Mouse (Mus musculus) ES-E14 (cell line): Measurements from ENCODE around the gene Sox2.

ENCODE experiments used
- HCFC1 ChIP-seq: IDR thresholded peaks from 2 replicates; pipeline ENCODE4 v1.6.1; 2012; ENCODE audit warnings: low read length, inconsistent platforms, borderline replicate concordance; ENCODE audit not compliant: insufficient read depth
- ZC3H11A ChIP-seq: IDR thresholded peaks from 2 replicates; pipeline ENCODE4 v1.6.1; 2012; ENCODE audit warnings: low read depth, mild to moderate bottlenecking, inconsistent platforms, low read length, borderline replicate concordance
- ZNF384 ChIP-seq: IDR thresholded peaks from 2 replicates; pipeline ENCODE4 v1.6.1; 2012; ENCODE audit warnings: low read depth, low read length, inconsistent platforms

- TF ChIP-seq ZC3H11A: no peak
- no peak for TF ChIP-seq HCFC1
- TF ChIP-seq ZNF384: no peak
Measured at GRCm38 (mm10) chr3:34653977-34654500, 3.8 kb downstream of the Sox2 start.
